Mouse (Mus musculus) layer of hippocampus, postnatal 25 days (tissue): ENCODE results near the gene Rit1. TPM values are rescaled to one million over a fixed set of nuclear protein-coding genes. Genes with fewer than 3 reads are reported as not detected.
"Not testable (repeated sequence)": the region's sequence is repeated elsewhere in the genome, so short reads cannot be mapped to it uniquely, and the experiment has no call there.

ENCODE experiments used
- DNase-seq, 2 experiments: peaks; one replicate each; pipeline ENCODE4 v3.0.0; 2022; ENCODE audit warnings: mixed read lengths in 2 of 2, low spot score in 1 of 2; ENCODE audit errors: extremely low spot score in 1 of 2
- total RNA-seq, 2 experiments: library from RNA; stranded (reverse); gene quantifications; 2 replicates each; pipeline ENCODE4 v1.2.3; 2021

Gene Rit1
- total RNA-seq: 10 to 100 TPM; 45.3 to 46.9 TPM

GRCm38 (mm10) chr3:88716399-88717197, at the start of gene Rit1:
Gene Rit1, plus strand, starts transcription at chr3:88716838.
- peak; percentile 62 to 74 for DNase-seq

GRCm38 (mm10) chr3:88677399-88677798, 39.2 kb upstream of the Rit1 start:
- DNase-seq: peak in 1 of 2 experiments; percentile 55

GRCm38 (mm10) chr3:88683814-88684213, 32.8 kb upstream of the Rit1 start:
- DNase-seq: no peak

GRCm38 (mm10) chr3:88684236-88684979, 32.2 kb upstream of the Rit1 start:
- DNase-seq: no peak

- peak; percentile 84 to 90 for DNase-seq
These were observed 31.4 kb upstream of the Rit1 start, which contains the start of gene Khdc4 for GRCm38 (mm10) chr3:88684980-88685941. Gene Khdc4, plus strand, starts transcription at chr3:88685803.

GRCm38 (mm10) chr3:88685958-88686451, 30.6 kb upstream of the Rit1 start:
- peak in 1 of 2 experiments; percentile 23 for DNase-seq

GRCm38 (mm10) chr3:88686734-88687611, 29.7 kb upstream of the Rit1 start:
- DNase-seq: no peak

GRCm38 (mm10) chr3:88689079-88689478, 27.6 kb upstream of the Rit1 start:
- no peak for DNase-seq

- no peak for DNase-seq
These were observed 21.1 kb upstream of the Rit1 start for GRCm38 (mm10) chr3:88695545-88695944.

- no peak for DNase-seq
These were observed 18.6 kb upstream of the Rit1 start for GRCm38 (mm10) chr3:88698051-88698450.

- no peak for DNase-seq
These were observed 17.8 kb upstream of the Rit1 start for GRCm38 (mm10) chr3:88698834-88699233.

GRCm38 (mm10) chr3:88700247-88700646, 16.4 kb upstream of the Rit1 start:
- no peak for DNase-seq

GRCm38 (mm10) chr3:88701222-88701621, 15.4 kb upstream of the Rit1 start:
- DNase-seq: no peak

- no peak for DNase-seq
These were observed 2.9 kb upstream of the Rit1 start for GRCm38 (mm10) chr3:88713709-88714108.

GRCm38 (mm10) chr3:88714725-88715124, 1.9 kb upstream of the Rit1 start:
- no peak for DNase-seq

- DNase-seq: not testable (repeated sequence)
These were observed 922 bp upstream of the Rit1 start for GRCm38 (mm10) chr3:88715716-88716115.

GRCm38 (mm10) chr3:88717198-88717798, 660 bp downstream of the Rit1 start:
- DNase-seq: peak; percentile 15 to 23

GRCm38 (mm10) chr3:88717831-88718230, 1.2 kb downstream of the Rit1 start:
- DNase-seq: no peak

- no peak for DNase-seq
These were observed 2.5 kb downstream of the Rit1 start for GRCm38 (mm10) chr3:88719098-88719497.
